Mouse (Mus musculus) kidney, embryonic 14.5 days (tissue): ENCODE results near the gene Pcyt1a. TPM values are rescaled to one million over a fixed set of nuclear protein-coding genes. Genes with fewer than 3 reads are reported as not detected.

Experiments used
- ATAC-seq: fragments of 200-750 bp; cut with Nextera tagmentation; 2 replicates; pipeline ENCODE4 v1.8.0; 2017; ENCODE audit warnings: moderate number of reproducible peaks, mild to moderate bottlenecking, moderate TSS enrichment, moderate library complexity; ENCODE audit not compliant: low FRiP score, low TSS enrichment
- H3K27ac ChIP-seq: fragments of 300-500 bp; sonication (generic); 2 replicates; pipeline ENCODE4 v1.5.1; 2014; ENCODE audit warnings: low read depth, mild to moderate bottlenecking, low read length, moderate library complexity, mixed read lengths
- H3K27me3 ChIP-seq: fragments of 300-500 bp; sonication (generic); 2 replicates; pipeline ENCODE4 v1.6.1; 2014; ENCODE audit warnings: mild to moderate bottlenecking, low read length; ENCODE audit not compliant: control insufficient read depth, insufficient read depth
- H3K36me3 ChIP-seq: fragments of 300-500 bp; sonication (generic); 2 replicates; pipeline ENCODE4 v1.6.1; 2014; ENCODE audit warnings: low read length, mixed read lengths; ENCODE audit not compliant: control insufficient read depth, insufficient read depth
- H3K4me1 ChIP-seq: fragments of 300-500 bp; sonication (generic); 2 replicates; pipeline ENCODE4 v1.6.1; 2014; ENCODE audit warnings: low read length, mixed read lengths; ENCODE audit not compliant: control insufficient read depth, insufficient read depth
- H3K4me2 ChIP-seq: fragments of 300-500 bp; sonication (generic); replicated peaks from 2 replicates; pipeline ENCODE4 v1.6.1; 2014; ENCODE audit warnings: low read depth, mild to moderate bottlenecking, low read length
- H3K4me3 ChIP-seq: fragments of 300-500 bp; sonication (generic); 2 replicates; pipeline ENCODE4 v1.5.1; 2014; ENCODE audit warnings: mild to moderate bottlenecking, low read length
- H3K9ac ChIP-seq: fragments of 300-500 bp; sonication (generic); 2 replicates; pipeline ENCODE4 v1.6.1; 2014; ENCODE audit warnings: low read depth, mild to moderate bottlenecking, low read length, moderate library complexity
- H3K9me3 ChIP-seq: fragments of 300-500 bp; sonication (generic); 2 replicates; pipeline ENCODE4 v1.6.1; 2016; ENCODE audit warnings: low read length; ENCODE audit not compliant: control insufficient read depth
- WGBS: fragments of 180-500 bp; shearing (Covaris S2); extraction: QIAGEN DNeasy Blood & Tissue Kit; methylation state at CpG from one replicate; pipeline ENCODE4 v1.1.7; 2014; 5-methylcytosine and 5-hydroxymethylcytosine counted together
- polyA plus RNA-seq: library from polyadenylated mRNA; unstranded; fragments of >200 nt; fragmentation: Nextera tagmentation; extraction: Ambion mirVana; gene quantifications from 2 replicates; pipeline ENCODE4 v1.2.1, GENCODE M21; 2014

The Pcyt1a gene
- polyA plus RNA-seq, 1 experiment from 2014 or later, result 40.6 TPM

- Histone ChIP-seq H3K27me3 (no peaks in the 10 kb centered on the region), H3K9me3 (no peaks in the 10 kb centered on the region), H3K36me3 (peaks cover 11% of the 10 kb centered on the region; the same call in 1 of the 2 replicates), H3K9ac (no peak overlapping the region), H3K27ac (no peak overlapping the region), H3K4me2 (no peak overlapping the region), H3K4me3 (no peak overlapping the region), H3K4me1 (no peaks in the 10 kb centered on the region)
- WGBS, result 54% methylated on average over 10 of the region's 10 CpGs
- ATAC-seq, result no peak
Observed at GRCm38 (mm10) chr16:32457589-32458386, 27.1 kb downstream of the Pcyt1a start.

- Histone ChIP-seq H3K9ac (no peak overlapping the region), H3K4me1 (no peaks in the 10 kb centered on the region), H3K27ac (no peak overlapping the region), H3K27me3 (no peaks in the 10 kb centered on the region), H3K9me3 (no peaks in the 10 kb centered on the region), H3K4me3 (no peak overlapping the region), H3K36me3 (peaks cover 20% of the 10 kb centered on the region; the same call in 1 of the 2 replicates), H3K4me2 (no peak overlapping the region)
- ATAC-seq, result no peak
- 70% methylated on average over 4 of the region's 4 CpGs for WGBS
Observed at GRCm38 (mm10) chr16:32460518-32460917, 29.8 kb downstream of the Pcyt1a start.

GRCm38 (mm10) chr16:32461713-32462112 lies 31.0 kb downstream of the Pcyt1a start:
- ATAC-seq, result no peak
- H3K27me3 ChIP-seq, result no peaks in the 10 kb centered on the region
- H3K4me2 ChIP-seq, result no peak overlapping the region
- WGBS, result 81% methylated on average over 5 of the region's 5 CpGs
- no peak overlapping the region for H3K4me3 ChIP-seq
- no peak overlapping the region for H3K27ac ChIP-seq
- no peaks in the 10 kb centered on the region for H3K9me3 ChIP-seq
- H3K36me3 ChIP-seq, result peaks cover 20% of the 10 kb centered on the region; the same call in 1 of the 2 replicates
- no peak overlapping the region for H3K9ac ChIP-seq
- no peaks in the 10 kb centered on the region for H3K4me1 ChIP-seq

- no peaks in the 10 kb centered on the region for H3K9me3 ChIP-seq
- no peak overlapping the region for H3K27ac ChIP-seq
- H3K4me3 ChIP-seq, result no peak overlapping the region
- no peak for ATAC-seq
- H3K36me3 ChIP-seq, result peaks cover 24% of the 10 kb centered on the region
- WGBS, result 95% methylated on average over 16 of the region's 16 CpGs
- H3K27me3 ChIP-seq, result no peaks in the 10 kb centered on the region
- no peaks in the 10 kb centered on the region for H3K4me1 ChIP-seq
- H3K9ac ChIP-seq, result no peak overlapping the region
- H3K4me2 ChIP-seq, result no peak overlapping the region
Observed at GRCm38 (mm10) chr16:32462950-32463349, 32.2 kb downstream of the Pcyt1a start.

GRCm38 (mm10) chr16:32463426-32463825 lies 32.7 kb downstream of the Pcyt1a start:
- no peak for ATAC-seq
- H3K4me1 ChIP-seq, result no peaks in the 10 kb centered on the region
- no peak overlapping the region for H3K4me2 ChIP-seq
- WGBS, result 80% methylated on average over 2 of the region's 2 CpGs
- no peak overlapping the region for H3K4me3 ChIP-seq
- no peak overlapping the region for H3K9ac ChIP-seq
- no peak overlapping the region for H3K27ac ChIP-seq
- H3K9me3 ChIP-seq, result no peaks in the 10 kb centered on the region
- peaks cover 24% of the 10 kb centered on the region for H3K36me3 ChIP-seq
- H3K27me3 ChIP-seq, result no peaks in the 10 kb centered on the region

- peaks cover 26% of the 10 kb centered on the region for H3K36me3 ChIP-seq
- whole genome bisulfite sequencing, result no CpG with 5 or more reads among the region's 1 CpGs
- H3K9me3 ChIP-seq, result no peaks in the 10 kb centered on the region
- no peaks in the 10 kb centered on the region for H3K27me3 ChIP-seq
- no peaks in the 10 kb centered on the region for H3K4me1 ChIP-seq
- no peak overlapping the region for H3K4me3 ChIP-seq
- H3K27ac ChIP-seq, result no peak overlapping the region
- no peak overlapping the region for H3K9ac ChIP-seq
- H3K4me2 ChIP-seq, result no peak overlapping the region
- no peak for ATAC-seq
Observed at GRCm38 (mm10) chr16:32464908-32465307, 34.2 kb downstream of the Pcyt1a start.

GRCm38 (mm10) chr16:32468488-32468887 lies 37.8 kb downstream of the Pcyt1a start:
- Histone ChIP-seq H3K4me1 (no peaks in the 10 kb centered on the region), H3K4me3 (no peak overlapping the region), H3K9ac (no peak overlapping the region), H3K27me3 (no peaks in the 10 kb centered on the region), H3K9me3 (no peaks in the 10 kb centered on the region), H3K36me3 (peaks cover 35% of the 10 kb centered on the region), H3K27ac (no peak overlapping the region), H3K4me2 (no peak overlapping the region)
- no peak for ATAC-seq
- 87% methylated on average over 3 of the region's 3 CpGs for WGBS

- WGBS, result 74% methylated on average over 5 of the region's 5 CpGs
- Histone ChIP-seq H3K4me2 (no peak overlapping the region), H3K27ac (no peak overlapping the region), H3K27me3 (no peaks in the 10 kb centered on the region), H3K9ac (no peak overlapping the region), H3K4me3 (no peak overlapping the region), H3K4me1 (no peaks in the 10 kb centered on the region), H3K9me3 (no peaks in the 10 kb centered on the region), H3K36me3 (peaks cover 28% of the 10 kb centered on the region)
- no peak for ATAC-seq
Observed at GRCm38 (mm10) chr16:32469404-32470105, 38.8 kb downstream of the Pcyt1a start.
